Mouse (Mus musculus) intestine, embryonic 16.5 days (tissue): ENCODE results near the gene Mgat1. TPM values are rescaled to one million over a fixed set of nuclear protein-coding genes. Genes with fewer than 3 reads are reported as not detected.

Experiments used
- ATAC-seq: fragments of 200-750 bp; cut with Nextera tagmentation; 2 replicates; pipeline ENCODE4 v1.8.0; 2017; ENCODE audit warnings: moderate TSS enrichment, moderate library complexity
- H3K27ac ChIP-seq: fragments of 300-500 bp; sonication (generic); 2 replicates; pipeline ENCODE4 v1.5.1; 2014; ENCODE audit warnings: mild to moderate bottlenecking, low read length
- H3K27me3 ChIP-seq: fragments of 300-500 bp; sonication (generic); replicated peaks from 2 replicates; pipeline ENCODE4 v1.6.1; 2014; ENCODE audit warnings: low read length, control low read depth, mixed read lengths; ENCODE audit not compliant: control insufficient read depth, insufficient read depth
- H3K36me3 ChIP-seq: fragments of 300-500 bp; sonication (generic); 2 replicates; pipeline ENCODE4 v1.6.1; 2014; ENCODE audit warnings: low read length, control low read depth; ENCODE audit not compliant: control insufficient read depth, insufficient read depth
- H3K4me1 ChIP-seq: fragments of 300-500 bp; sonication (generic); 2 replicates; pipeline ENCODE4 v1.6.1; 2014; ENCODE audit warnings: low read length, control low read depth, mixed read lengths; ENCODE audit not compliant: control insufficient read depth, insufficient read depth
- H3K4me2 ChIP-seq: fragments of 300-500 bp; sonication (generic); 2 replicates; pipeline ENCODE4 v1.6.1; 2014; ENCODE audit warnings: low read depth, low read length, control low read depth
- H3K4me3 ChIP-seq: fragments of 300-500 bp; sonication (generic); 2 replicates; pipeline ENCODE4 v1.5.1; 2014; ENCODE audit warnings: mild to moderate bottlenecking, low read length
- H3K9ac ChIP-seq: fragments of 300-500 bp; sonication (generic); 2 replicates; pipeline ENCODE4 v1.6.1; 2014; ENCODE audit warnings: low read depth, low read length
- H3K9me3 ChIP-seq: fragments of 300-500 bp; sonication (generic); 2 replicates; pipeline ENCODE4 v1.6.1; 2016; ENCODE audit warnings: low read length, control low read depth; ENCODE audit not compliant: control insufficient read depth
- WGBS: fragments of 180-500 bp; shearing (Covaris S2); extraction: QIAGEN DNeasy Blood & Tissue Kit; methylation state at CpG from one replicate; pipeline ENCODE4 v1.1.7; 2014; 5-methylcytosine and 5-hydroxymethylcytosine counted together
- polyA plus RNA-seq: library from polyadenylated mRNA; unstranded; fragments of >200 nt; fragmentation: Nextera tagmentation; extraction: Ambion mirVana; gene quantifications from 2 replicates; pipeline ENCODE4 v1.2.1, GENCODE M21; 2015

Gene Mgat1
- polyA plus RNA-seq, 1 experiment from 2014 or later, result 62.4 TPM

DNA sequence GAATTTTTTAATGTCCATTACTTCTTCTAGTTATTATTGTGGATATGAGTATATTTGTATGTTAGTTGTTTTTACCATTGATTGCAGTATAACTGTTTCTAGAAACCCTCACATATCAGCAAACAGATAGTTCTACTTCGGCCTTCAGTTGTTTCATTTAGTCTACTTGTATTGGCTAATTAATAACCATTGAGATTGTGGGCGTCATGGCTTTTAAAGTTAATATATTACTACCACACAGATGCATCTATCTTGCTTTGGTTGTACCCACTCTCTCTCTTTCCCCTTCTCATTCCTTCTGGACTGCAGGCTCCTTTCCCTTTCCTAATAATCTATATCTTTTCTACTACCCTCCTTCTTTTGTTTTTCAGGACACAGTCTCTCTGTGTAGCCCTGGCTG, 15.3 kb downstream of the Mgat1 start:
- Histone ChIP-seq H3K9ac (no peak overlapping the region), H3K9me3 (no peaks in the 10 kb centered on the region), H3K4me1 (peaks cover 24% of the 10 kb centered on the region), H3K27ac (no peak overlapping the region), H3K36me3 (peaks cover 20% of the 10 kb centered on the region; the same call in 1 of the 2 replicates), H3K27me3 (no peaks in the 10 kb centered on the region), H3K4me3 (no peak overlapping the region), H3K4me2 (no peak overlapping the region)
- 58% methylated on average over 2 of the region's 2 CpGs for WGBS
- ATAC-seq, result peak; percentile 24; the same call in 1 of the 2 replicates

DNA sequence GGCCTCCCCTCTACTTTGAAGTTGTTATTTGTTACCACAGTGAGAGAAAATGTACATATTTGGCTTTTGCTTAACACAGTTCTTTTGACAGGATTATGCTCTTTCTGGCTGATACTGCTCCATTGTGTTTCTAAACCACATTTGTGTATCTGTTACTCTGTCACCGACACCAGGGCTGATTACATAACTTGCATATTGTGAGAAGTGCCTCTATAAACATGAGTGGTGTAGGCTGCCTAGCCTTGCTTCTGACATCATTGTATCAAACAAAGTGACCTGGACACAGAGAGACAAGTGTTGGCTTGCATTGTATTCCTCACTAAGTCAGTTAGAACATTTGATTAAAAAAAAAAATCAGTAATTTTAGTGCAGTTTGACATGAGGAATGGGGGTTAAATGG, 15.8 kb downstream of the Mgat1 start:
- Histone ChIP-seq H3K27ac (no peak overlapping the region), H3K9ac (no peak overlapping the region), H3K4me3 (no peak overlapping the region), H3K4me1 (peaks cover 28% of the 10 kb centered on the region), H3K27me3 (no peaks in the 10 kb centered on the region), H3K36me3 (peaks cover 20% of the 10 kb centered on the region; the same call in 1 of the 2 replicates), H3K4me2 (no peak overlapping the region), H3K9me3 (no peaks in the 10 kb centered on the region)
- 48% methylated on average over 1 of the region's 1 CpGs for WGBS
- no peak for ATAC-seq

DNA sequence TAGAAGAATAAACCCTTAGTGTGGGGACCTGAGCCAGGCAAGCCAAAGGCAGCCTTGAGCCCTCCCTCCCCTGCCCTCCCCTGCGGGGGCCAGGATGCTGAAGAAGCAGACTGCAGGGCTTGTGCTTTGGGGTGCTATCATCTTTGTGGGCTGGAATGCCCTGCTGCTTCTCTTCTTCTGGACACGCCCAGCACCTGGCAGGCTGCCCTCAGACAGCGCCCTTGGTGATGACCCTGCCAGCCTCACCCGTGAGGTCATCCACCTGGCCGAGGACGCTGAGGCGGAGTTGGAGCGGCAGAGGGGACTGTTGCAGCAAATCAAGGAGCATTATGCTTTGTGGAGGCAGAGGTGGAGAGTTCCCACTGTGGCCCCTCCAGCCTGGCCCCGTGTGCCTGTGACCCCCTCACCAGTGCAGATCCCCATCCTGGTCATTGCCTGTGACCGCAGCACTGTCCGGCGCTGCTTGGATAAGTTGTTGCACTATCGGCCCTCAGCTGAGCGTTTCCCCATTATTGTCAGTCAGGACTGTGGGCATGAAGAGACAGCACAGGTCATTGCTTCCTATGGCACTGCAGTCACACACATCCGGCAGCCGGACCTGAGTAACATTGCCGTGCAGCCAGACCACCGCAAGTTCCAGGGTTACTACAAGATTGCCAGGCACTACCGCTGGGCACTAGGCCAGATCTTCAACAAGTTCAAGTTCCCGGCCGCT, 16.8 kb downstream of the Mgat1 start:
- 84% methylated on average over 21 of the region's 21 CpGs for WGBS
- Histone ChIP-seq H3K4me1 (peaks cover 28% of the 10 kb centered on the region), H3K4me2 (no peak overlapping the region), H3K4me3 (no peak overlapping the region), H3K27ac (no peak overlapping the region), H3K9me3 (no peaks in the 10 kb centered on the region), H3K36me3 (peaks cover 20% of the 10 kb centered on the region; the same call in 1 of the 2 replicates), H3K9ac (no peak overlapping the region), H3K27me3 (no peaks in the 10 kb centered on the region)
- ATAC-seq, result no peak

DNA sequence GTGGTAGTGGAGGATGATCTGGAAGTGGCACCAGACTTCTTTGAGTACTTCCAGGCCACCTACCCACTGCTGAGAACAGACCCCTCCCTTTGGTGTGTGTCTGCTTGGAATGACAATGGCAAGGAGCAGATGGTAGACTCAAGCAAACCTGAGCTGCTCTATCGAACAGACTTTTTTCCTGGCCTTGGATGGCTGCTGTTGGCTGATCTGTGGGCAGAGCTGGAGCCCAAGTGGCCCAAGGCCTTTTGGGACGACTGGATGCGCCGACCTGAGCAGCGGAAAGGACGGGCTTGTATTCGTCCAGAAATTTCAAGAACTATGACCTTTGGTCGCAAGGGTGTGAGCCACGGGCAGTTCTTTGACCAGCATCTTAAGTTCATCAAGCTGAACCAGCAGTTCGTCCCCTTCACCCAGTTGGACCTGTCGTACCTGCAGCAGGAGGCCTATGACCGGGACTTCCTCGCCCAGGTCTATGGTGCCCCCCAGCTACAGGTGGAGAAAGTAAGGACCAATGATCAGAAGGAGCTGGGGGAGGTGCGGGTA, 17.4 kb downstream of the Mgat1 start:
- H3K36me3 ChIP-seq, result peaks cover 20% of the 10 kb centered on the region; the same call in 1 of the 2 replicates
- no peaks in the 10 kb centered on the region for H3K9me3 ChIP-seq
- H3K4me2 ChIP-seq, result no peak overlapping the region
- 0 out of 2 replicates have a peak, but pooled peaks have one; percentile 16 for ATAC-seq
- no peak overlapping the region for H3K9ac ChIP-seq
- no peaks in the 10 kb centered on the region for H3K27me3 ChIP-seq
- WGBS, result 87% methylated on average over 14 of the region's 14 CpGs
- H3K4me1 ChIP-seq, result peaks cover 33% of the 10 kb centered on the region
- no peak overlapping the region for H3K4me3 ChIP-seq
- H3K27ac ChIP-seq, result no peak overlapping the region

DNA sequence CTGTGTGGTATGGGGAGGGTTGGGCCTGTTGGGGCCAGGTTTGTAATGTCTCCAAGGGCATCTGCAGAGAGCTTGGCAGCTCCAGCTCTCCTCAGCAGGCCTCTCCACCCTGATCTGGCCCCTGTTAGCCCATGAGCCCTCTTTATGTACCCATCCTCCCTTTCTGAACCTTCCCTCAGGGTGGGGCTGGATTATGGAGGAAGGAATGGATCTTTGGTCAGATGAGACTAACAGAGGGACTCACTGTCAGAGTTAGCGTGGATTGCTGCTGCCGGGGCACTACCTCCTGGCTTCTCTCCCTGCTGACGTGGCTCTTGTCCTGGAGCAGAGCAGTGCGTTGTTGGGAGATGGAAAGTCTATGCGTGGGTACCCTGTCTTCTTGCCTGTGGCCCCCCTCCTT, 18.3 kb downstream of the Mgat1 start:
- no peak overlapping the region for H3K4me2 ChIP-seq
- H3K4me1 ChIP-seq, result peaks cover 38% of the 10 kb centered on the region
- peaks cover 20% of the 10 kb centered on the region; the same call in 1 of the 2 replicates for H3K36me3 ChIP-seq
- no peak overlapping the region for H3K4me3 ChIP-seq
- H3K9ac ChIP-seq, result no peak overlapping the region
- H3K27ac ChIP-seq, result no peak overlapping the region
- no peaks in the 10 kb centered on the region for H3K9me3 ChIP-seq
- no peaks in the 10 kb centered on the region for H3K27me3 ChIP-seq
- 91% methylated on average over 5 of the region's 5 CpGs for WGBS
- no peak; the same call in 1 of the 2 replicates for ATAC-seq

DNA sequence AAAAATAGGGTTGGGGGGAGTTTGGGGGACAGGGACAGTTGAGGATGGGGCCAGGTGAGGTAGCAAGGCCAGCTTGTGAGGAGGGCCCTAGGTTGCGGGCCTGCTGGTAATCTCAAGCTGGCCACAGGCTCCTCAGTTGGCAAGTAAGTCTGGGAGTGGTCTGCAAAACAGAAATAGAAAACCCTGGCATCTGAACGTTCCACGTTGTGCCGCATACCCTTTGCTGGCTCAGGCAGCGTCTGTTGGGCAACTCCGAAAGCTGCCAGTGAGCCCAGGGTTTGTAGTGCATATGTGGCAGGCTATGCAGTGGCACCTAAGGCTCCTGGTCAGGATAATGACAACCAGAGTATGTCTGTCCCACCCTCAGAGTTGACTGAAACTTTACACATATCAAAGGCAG, 19.2 kb downstream of the Mgat1 start:
- ATAC-seq, result no peak
- Histone ChIP-seq H3K27me3 (no peaks in the 10 kb centered on the region), H3K4me3 (no peak overlapping the region), H3K4me1 (peaks cover 38% of the 10 kb centered on the region), H3K9me3 (no peaks in the 10 kb centered on the region), H3K27ac (no peak overlapping the region), H3K36me3 (peaks cover 20% of the 10 kb centered on the region; the same call in 1 of the 2 replicates), H3K9ac (no peak overlapping the region), H3K4me2 (no peak overlapping the region)
- WGBS, result 90% methylated on average over 6 of the region's 6 CpGs

DNA sequence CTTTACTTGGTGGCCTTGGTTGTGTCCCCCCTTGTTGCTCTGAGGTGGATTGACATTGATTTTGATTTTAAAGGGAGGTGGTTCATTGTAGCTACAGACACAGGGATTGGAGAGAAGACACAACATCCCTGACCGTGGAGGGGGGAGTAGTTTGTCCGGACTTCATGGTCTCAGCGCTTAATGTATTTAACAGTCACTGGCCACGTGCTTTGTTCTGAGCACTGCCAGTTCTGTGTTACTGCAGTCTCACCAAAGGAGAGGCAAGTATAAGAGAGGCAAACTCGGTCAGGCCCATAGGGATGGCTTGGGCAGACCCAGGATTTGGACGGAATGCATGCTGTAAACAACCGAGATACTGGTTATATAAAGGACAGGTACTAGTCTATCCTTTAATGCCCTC, 20.1 kb downstream of the Mgat1 start:
- no peak overlapping the region for H3K4me2 ChIP-seq
- ATAC-seq, result no peak
- no peaks in the 10 kb centered on the region for H3K9me3 ChIP-seq
- peaks cover 18% of the 10 kb centered on the region; the same call in 1 of the 2 replicates for H3K36me3 ChIP-seq
- no peak overlapping the region for H3K27ac ChIP-seq
- WGBS, result 92% methylated on average over 7 of the region's 7 CpGs
- no peak overlapping the region for H3K9ac ChIP-seq
- H3K4me3 ChIP-seq, result no peak overlapping the region
- H3K27me3 ChIP-seq, result no peaks in the 10 kb centered on the region
- peaks cover 38% of the 10 kb centered on the region for H3K4me1 ChIP-seq

DNA sequence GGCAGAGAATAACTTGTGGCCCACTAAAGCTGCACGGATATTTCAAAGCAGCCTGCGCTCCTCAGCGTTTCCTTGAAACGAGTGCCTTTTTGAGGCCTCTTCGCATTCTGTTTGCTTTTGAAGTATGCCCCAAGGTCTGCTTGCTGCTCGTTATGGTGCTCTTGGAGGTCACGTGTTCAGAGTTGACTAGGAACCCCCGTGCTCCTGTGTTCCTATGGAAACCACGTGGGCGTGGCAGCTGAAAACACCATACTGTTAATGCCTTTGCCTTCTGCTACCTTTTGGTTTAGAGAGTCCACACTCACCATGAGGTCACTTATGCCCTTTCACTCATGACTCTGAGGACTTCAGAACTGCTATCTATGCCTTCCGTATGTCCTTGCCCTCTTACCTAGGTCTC, 20.6 kb downstream of the Mgat1 start:
- H3K4me2 ChIP-seq, result no peak overlapping the region
- H3K9ac ChIP-seq, result no peak overlapping the region
- H3K27me3 ChIP-seq, result no peaks in the 10 kb centered on the region
- peaks cover 18% of the 10 kb centered on the region; the same call in 1 of the 2 replicates for H3K36me3 ChIP-seq
- no peak overlapping the region for H3K4me3 ChIP-seq
- H3K9me3 ChIP-seq, result no peaks in the 10 kb centered on the region
- H3K27ac ChIP-seq, result no peak overlapping the region
- peaks cover 35% of the 10 kb centered on the region for H3K4me1 ChIP-seq
- peak; percentile 29 for ATAC-seq
- WGBS, result 65% methylated on average over 11 of the region's 11 CpGs

DNA sequence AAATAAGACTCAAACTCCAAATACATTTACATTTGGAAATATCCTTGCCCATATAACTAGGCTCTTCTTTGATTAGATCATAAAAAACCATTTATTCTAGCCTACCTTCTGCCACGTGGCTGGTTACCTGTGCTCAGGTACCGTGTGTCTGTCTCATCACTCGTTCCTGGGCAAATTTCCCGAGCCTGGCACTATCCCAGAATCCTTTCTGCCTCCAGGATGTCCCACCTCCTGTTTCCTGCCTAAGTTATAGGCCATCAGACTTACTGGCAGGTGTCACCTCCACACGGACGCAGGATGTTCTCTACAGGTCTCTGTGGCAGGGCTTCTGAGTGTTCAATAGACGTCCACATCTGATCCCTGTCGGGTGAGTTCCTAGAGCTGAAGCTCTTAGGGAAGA, 21.1 kb downstream of the Mgat1 start:
- no peak overlapping the region for H3K4me3 ChIP-seq
- WGBS, result 87% methylated on average over 8 of the region's 8 CpGs
- H3K9ac ChIP-seq, result no peak overlapping the region
- no peaks in the 10 kb centered on the region for H3K9me3 ChIP-seq
- peaks cover 18% of the 10 kb centered on the region; the same call in 1 of the 2 replicates for H3K36me3 ChIP-seq
- no peak overlapping the region for H3K4me2 ChIP-seq
- H3K27me3 ChIP-seq, result no peaks in the 10 kb centered on the region
- ATAC-seq, result no peak
- H3K4me1 ChIP-seq, result peaks cover 33% of the 10 kb centered on the region
- H3K27ac ChIP-seq, result no peak overlapping the region
